Mouse (Mus musculus) midbrain, embryonic 10.5 days (tissue): ENCODE results near the gene Pir. TPM values are rescaled to one million over a fixed set of nuclear protein-coding genes. Genes with fewer than 3 reads are reported as not detected.

ENCODE experiments used
- DNase-seq: peaks from one replicate; pipeline ENCODE4 v3.0.0-alpha.2; 2017; ENCODE audit warnings: low spot score
- H3K27ac ChIP-seq: fragments of 300-500 bp; sonication (generic); replicated peaks from 2 replicates; pipeline ENCODE4 v1.5.1; 2016; ENCODE audit warnings: mild to moderate bottlenecking
- H3K27me3 ChIP-seq: fragments of 300-500 bp; sonication (generic); 2 replicates; pipeline ENCODE4 v1.6.1; 2016; ENCODE audit warnings: low read depth, mild to moderate bottlenecking; ENCODE audit not compliant: poor library complexity, severe bottlenecking
- H3K36me3 ChIP-seq: fragments of 300-500 bp; sonication (generic); 2 replicates; pipeline ENCODE4 v1.6.1; 2016; ENCODE audit warnings: mild to moderate bottlenecking, moderate library complexity
- H3K4me1 ChIP-seq: fragments of 300-500 bp; sonication (generic); 2 replicates; pipeline ENCODE4 v1.6.1; 2016
- H3K4me3 ChIP-seq: fragments of 300-500 bp; sonication (generic); 2 replicates; pipeline ENCODE4 v1.5.1; 2016; ENCODE audit warnings: mild to moderate bottlenecking, moderate library complexity
- H3K9me3 ChIP-seq: fragments of 300-500 bp; sonication (generic); replicated peaks from 2 replicates; pipeline ENCODE4 v1.6.1; 2016; ENCODE audit warnings: mild to moderate bottlenecking
- WGBS: fragments of 180-500 bp; shearing (Covaris S2); methylation state at CpG from one replicate; pipeline ENCODE4 v1.1.7; 2016; 5-methylcytosine and 5-hydroxymethylcytosine counted together
- polyA plus RNA-seq: library from polyadenylated mRNA; unstranded; fragments of >200 nt; fragmentation: Nextera tagmentation; extraction: Ambion mirVana; gene quantifications from 2 replicates; pipeline ENCODE4 v1.2.1, GENCODE M21; 2016

Gene Pir
- polyA plus RNA-seq, 1 experiment from 2014 or later, result 9.4 TPM

DNA sequence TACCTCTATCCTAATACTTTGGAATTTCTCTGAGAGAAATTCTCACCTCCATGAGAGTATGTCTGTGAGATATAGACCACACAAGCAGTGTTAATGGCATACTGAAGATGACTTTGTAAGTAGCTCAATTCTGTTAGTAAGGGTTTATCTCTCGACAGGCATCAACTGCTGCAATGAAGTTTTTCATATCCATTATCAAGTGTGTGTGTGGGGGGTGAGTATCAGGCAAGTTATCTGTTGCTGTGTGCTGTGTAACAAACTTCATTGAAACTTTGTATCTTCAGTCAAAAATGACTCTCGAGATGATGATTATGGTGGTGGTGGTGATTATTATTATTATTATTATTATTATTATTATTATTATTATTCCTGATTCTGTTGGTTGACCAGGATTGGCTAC is 147.6 kb downstream of the Pir start:
- Histone ChIP-seq H3K36me3 (no peaks in the 10 kb centered on the region), H3K4me1 (peaks cover 7% of the 10 kb centered on the region), H3K4me3 (no peak overlapping the region), H3K27me3 (peaks cover 85% of the 10 kb centered on the region), H3K27ac (no peak overlapping the region), H3K9me3 (no peaks in the 10 kb centered on the region)
- 85% methylated on average over 2 of the region's 2 CpGs for WGBS
- no peak for DNase-seq

DNA sequence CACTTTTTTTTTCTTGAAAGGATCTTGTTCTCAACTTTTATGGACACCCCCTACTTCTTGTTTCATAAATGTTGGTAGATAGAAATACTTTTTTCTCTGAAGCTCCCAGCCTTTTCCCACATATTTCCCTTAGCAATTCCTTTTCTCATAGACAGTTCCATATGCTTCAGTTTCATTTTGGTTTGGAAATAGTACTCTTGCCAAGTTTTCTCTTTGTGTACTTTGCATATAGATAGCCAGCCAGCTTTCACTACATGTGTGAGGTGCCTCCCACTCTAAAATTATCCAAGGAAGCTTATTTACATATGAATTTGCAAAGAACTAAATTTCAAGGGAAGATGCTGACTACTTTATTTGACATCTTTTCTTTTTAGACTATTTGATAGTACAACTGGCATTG is 148.8 kb downstream of the Pir start:
- Histone ChIP-seq H3K27me3 (peaks cover 86% of the 10 kb centered on the region), H3K36me3 (peaks cover 6% of the 10 kb centered on the region), H3K4me1 (peaks cover 7% of the 10 kb centered on the region), H3K4me3 (no peak overlapping the region), H3K9me3 (no peaks in the 10 kb centered on the region), H3K27ac (no peak overlapping the region)
- DNase-seq, result no peak

DNA sequence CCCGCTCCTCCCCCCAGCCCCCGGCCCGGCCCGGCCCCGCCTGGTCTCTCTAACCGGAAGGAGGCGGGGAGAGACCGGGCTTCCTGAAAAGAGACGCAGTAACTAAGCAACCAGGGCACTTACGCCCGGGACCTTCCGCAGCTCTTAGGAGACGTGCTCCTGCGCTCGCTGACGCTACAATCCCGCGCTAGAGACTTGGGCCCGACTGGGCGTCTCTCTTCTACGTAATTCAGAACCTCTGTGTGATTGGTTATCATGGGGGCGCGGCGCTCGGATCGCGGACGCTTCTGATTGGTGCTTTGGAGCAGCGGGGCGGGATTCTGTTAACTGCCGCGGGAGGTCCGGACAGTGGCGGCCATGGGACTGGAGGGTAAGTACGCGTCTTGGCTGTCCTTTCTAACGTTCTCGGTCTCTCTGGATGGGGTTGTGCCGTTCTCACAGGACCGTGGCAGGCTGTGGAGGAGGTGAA is 150.3 kb downstream of the Pir start, which contains the start of gene Piga:
TSS of gene Piga (plus strand) at position 317 of the 469 bp plus-strand sequence.
- Histone ChIP-seq H3K27me3 (peaks cover 86% of the 10 kb centered on the region), H3K27ac (peak within 1 kb of the TSS; percentile 84), H3K4me3 (peak within 1 kb of the TSS; percentile 62), H3K4me1 (peaks cover 7% of the 10 kb centered on the region), H3K36me3 (peaks cover 19% of the 10 kb centered on the region), H3K9me3 (no peaks in the 10 kb centered on the region)
- peak; percentile 89 for DNase-seq
- WGBS, result 19% methylated on average over 40 of the region's 40 CpGs

DNA sequence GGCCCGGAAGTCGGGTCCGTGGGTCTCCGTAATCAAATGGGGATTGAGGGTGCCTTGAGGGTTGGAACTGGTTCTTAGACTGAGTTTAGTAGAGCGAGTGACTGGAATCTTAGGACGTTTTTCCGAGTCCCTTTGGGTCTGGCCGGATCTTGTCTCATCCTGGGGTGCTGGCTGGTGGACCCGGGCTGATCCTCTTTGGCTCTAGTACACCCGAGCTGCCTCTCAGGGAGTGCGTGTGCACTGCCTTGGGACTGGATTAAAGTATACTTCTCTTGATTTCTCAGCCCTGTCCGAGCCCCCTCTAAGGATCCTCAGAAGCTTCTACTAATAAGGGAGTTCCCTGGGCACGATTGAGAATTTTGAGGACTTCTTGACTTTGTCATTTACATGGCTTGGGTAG is 150.8 kb downstream of the Pir start:
- WGBS, result 19% methylated on average over 12 of the region's 13 CpGs
- Histone ChIP-seq H3K27ac (peak overlapping the region; percentile 84), H3K36me3 (peaks cover 23% of the 10 kb centered on the region), H3K9me3 (no peaks in the 10 kb centered on the region), H3K27me3 (peaks cover 86% of the 10 kb centered on the region), H3K4me3 (peak overlapping the region; percentile 62), H3K4me1 (peaks cover 7% of the 10 kb centered on the region)
- DNase-seq, result no peak

DNA sequence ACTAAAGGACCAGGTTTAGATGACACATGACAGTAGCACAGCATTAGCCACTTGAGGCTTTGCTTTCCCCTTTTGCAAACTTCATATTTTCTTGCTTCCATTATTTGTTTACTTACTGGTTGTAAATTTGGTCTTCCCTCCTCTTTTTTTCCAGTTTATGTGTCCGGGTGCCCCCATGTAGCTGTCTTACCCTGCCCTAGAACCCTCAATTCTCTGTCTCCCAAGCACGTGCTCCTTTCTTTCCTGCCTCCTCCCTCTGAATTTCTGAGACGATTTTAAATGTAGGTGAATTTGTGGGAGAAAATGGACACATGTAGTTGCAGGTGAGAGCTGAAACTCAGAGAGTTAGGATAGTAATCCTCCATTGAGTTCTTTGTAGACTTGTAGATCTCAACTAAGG is 151.3 kb downstream of the Pir start:
- H3K4me3 ChIP-seq, result peak overlapping the region; percentile 62
- H3K27ac ChIP-seq, result no peak overlapping the region; the same call in 1 of the 2 replicates
- H3K4me1 ChIP-seq, result peaks cover 7% of the 10 kb centered on the region
- H3K36me3 ChIP-seq, result peaks cover 28% of the 10 kb centered on the region
- no peaks in the 10 kb centered on the region for H3K9me3 ChIP-seq
- no peak for DNase-seq
- peaks cover 86% of the 10 kb centered on the region for H3K27me3 ChIP-seq
- WGBS, result 62% methylated on average over 3 of the region's 3 CpGs

Other genes starting within 250 kb of the Pir start
- gene Car5b, start 241.4 kb upstream of the Pir start, polyA plus RNA-seq, result 0.42 and 0.46 TPM in 2 replicates
- 44.5 and 49.8 TPM in 2 replicates for gene Siah1b, start 192.9 kb upstream of the Pir start, polyA plus RNA-seq
- gene Cltrn, start 180.5 kb upstream of the Pir start, polyA plus RNA-seq, result 0.14 and 0.51 TPM in 2 replicates
- gene Ace2, start 130.0 kb upstream of the Pir start, polyA plus RNA-seq, result 0.09 and 0.36 TPM in 2 replicates
- 0.15 and 0.43 TPM in 2 replicates for gene Bmx, start 11.2 kb upstream of the Pir start, polyA plus RNA-seq
- 0.66 and 1.2 TPM in 2 replicates for gene Vegfd, start 104.0 kb downstream of the Pir start, polyA plus RNA-seq
- gene Piga, start 150.4 kb downstream of the Pir start, polyA plus RNA-seq, result 17.9 and 19.6 TPM in 2 replicates
- gene Asb11, start 167.6 kb downstream of the Pir start, polyA plus RNA-seq, result not detected in 2 replicates
- gene Asb9, start 237.0 kb downstream of the Pir start, polyA plus RNA-seq, result 0.33 and 0.46 TPM in 2 replicates